Mouse (Mus musculus) neural tube, embryonic 13.5 days (tissue): ENCODE data around the gene Dnase1l2. TPM values are rescaled to one million over a fixed set of nuclear protein-coding genes. Genes with fewer than 3 reads are reported as not detected.
"Not testable (repeated sequence)": the region's sequence is repeated elsewhere in the genome, so short reads cannot be mapped to it uniquely, and the experiment has no call there.

Experiments
- ATAC-seq: fragments of 200-750 bp; cut with Nextera tagmentation; 2 replicates; pipeline ENCODE4 v1.8.0; 2017; ENCODE audit warnings: low read depth, mild to moderate bottlenecking, moderate TSS enrichment, moderate library complexity
- H3K27ac ChIP-seq: fragments of 300-500 bp; sonication (generic); replicated peaks from 2 replicates; pipeline ENCODE4 v1.5.1; 2015; ENCODE audit warnings: moderate library complexity, mild to moderate bottlenecking, inconsistent platforms
- H3K27me3 ChIP-seq: fragments of 300-500 bp; sonication (generic); 2 replicates; pipeline ENCODE4 v1.6.1; 2015; ENCODE audit warnings: mild to moderate bottlenecking, inconsistent platforms
- H3K36me3 ChIP-seq: fragments of 300-500 bp; sonication (generic); 2 replicates; pipeline ENCODE4 v1.6.1; 2015; ENCODE audit warnings: mild to moderate bottlenecking, inconsistent platforms
- H3K4me1 ChIP-seq: fragments of 300-500 bp; sonication (generic); replicated peaks from 2 replicates; pipeline ENCODE4 v1.6.1; 2015; ENCODE audit warnings: inconsistent platforms
- H3K4me2 ChIP-seq: fragments of 300-500 bp; sonication (generic); 2 replicates; pipeline ENCODE4 v1.6.1; 2015; ENCODE audit warnings: inconsistent platforms, mild to moderate bottlenecking, moderate library complexity
- H3K4me3 ChIP-seq: fragments of 300-500 bp; sonication (generic); 2 replicates; pipeline ENCODE4 v1.5.1; 2015; ENCODE audit warnings: mild to moderate bottlenecking, inconsistent platforms
- H3K9ac ChIP-seq: fragments of 300-500 bp; sonication (generic); 2 replicates; pipeline ENCODE4 v1.6.1; 2015; ENCODE audit warnings: moderate library complexity, mild to moderate bottlenecking, inconsistent platforms
- H3K9me3 ChIP-seq: fragments of 300-500 bp; sonication (generic); 2 replicates; pipeline ENCODE4 v1.6.1; 2016; ENCODE audit warnings: inconsistent platforms
- WGBS: fragments of 180-500 bp; shearing (Covaris S2); methylation state at CpG from one replicate; pipeline ENCODE4 v1.1.7; 2015; 5-methylcytosine and 5-hydroxymethylcytosine counted together
- polyA plus RNA-seq: library from polyadenylated mRNA; unstranded; fragments of >200 nt; fragmentation: Nextera tagmentation; extraction: Ambion mirVana; gene quantifications from 2 replicates; pipeline ENCODE4 v1.2.1, GENCODE M21; 2015

The Dnase1l2 gene
- polyA plus RNA-seq, 1 experiment from 2014 or later = 5.5 TPM

DNA sequence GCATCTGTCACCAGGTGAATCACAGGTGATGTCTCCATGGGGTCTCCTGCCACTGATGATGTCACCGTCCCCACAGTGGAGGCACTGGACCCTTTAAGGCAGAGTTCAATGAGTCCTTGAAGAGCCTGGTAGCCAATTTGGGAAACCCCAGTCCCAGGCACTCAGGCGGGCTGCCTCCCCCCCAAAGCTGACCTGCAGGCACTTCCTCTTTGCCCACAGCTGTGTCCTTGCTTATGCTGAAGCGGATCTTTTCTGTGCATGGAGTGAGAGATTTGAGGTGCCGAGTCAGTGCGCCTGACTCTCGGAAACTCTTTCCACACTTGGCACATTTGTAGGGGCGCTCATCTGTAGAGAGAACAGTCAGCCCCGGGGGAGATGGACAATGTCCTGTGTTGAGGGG, 3.7 kb upstream of the Dnase1l2 start:
- no peaks in the 10 kb centered on the region for H3K9me3 ChIP-seq
- H3K4me2 ChIP-seq = no peak overlapping the region
- H3K9ac ChIP-seq = no peak overlapping the region
- 92% methylated on average over 8 of the region's 8 CpGs for WGBS
- ATAC-seq = no peak
- no peak overlapping the region for H3K4me3 ChIP-seq
- H3K36me3 ChIP-seq = peaks cover 97% of the 10 kb centered on the region
- H3K27ac ChIP-seq = no peak overlapping the region
- H3K4me1 ChIP-seq = 0 out of 2 replicates have a peak, but pooled peaks cover 6% of the 10 kb centered on the region
- H3K27me3 ChIP-seq = no peaks in the 10 kb centered on the region

DNA sequence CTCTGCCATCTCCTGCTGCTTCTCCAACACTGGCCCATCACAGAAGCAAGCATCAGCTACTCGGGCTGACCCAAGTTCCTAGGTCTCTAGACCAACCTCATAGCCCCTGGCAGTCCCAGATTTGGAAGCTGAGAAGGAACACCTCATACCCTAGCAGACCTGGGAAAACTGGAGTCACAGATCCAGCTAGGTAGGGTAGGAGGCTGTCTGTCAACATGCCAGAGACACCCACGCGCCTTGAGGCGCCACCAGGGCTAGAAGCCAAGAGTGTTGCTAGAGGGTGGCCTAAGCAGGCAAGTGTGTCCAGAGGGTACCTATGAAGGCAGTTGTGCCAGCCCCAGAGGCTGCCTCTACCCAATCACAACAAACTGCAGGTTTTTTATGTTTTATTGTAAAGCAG, 504 bp upstream of the Dnase1l2 start:
- H3K4me1 ChIP-seq = no peaks in the 10 kb centered on the region
- WGBS = 92% methylated on average over 4 of the region's 4 CpGs
- H3K27me3 ChIP-seq = no peaks in the 10 kb centered on the region
- no peaks in the 10 kb centered on the region for H3K9me3 ChIP-seq
- H3K4me3 ChIP-seq = no peak overlapping the region
- H3K27ac ChIP-seq = no peak overlapping the region
- no peak overlapping the region for H3K9ac ChIP-seq
- no peak for ATAC-seq
- peaks cover 99% of the 10 kb centered on the region for H3K36me3 ChIP-seq
- no peak overlapping the region for H3K4me2 ChIP-seq

DNA sequence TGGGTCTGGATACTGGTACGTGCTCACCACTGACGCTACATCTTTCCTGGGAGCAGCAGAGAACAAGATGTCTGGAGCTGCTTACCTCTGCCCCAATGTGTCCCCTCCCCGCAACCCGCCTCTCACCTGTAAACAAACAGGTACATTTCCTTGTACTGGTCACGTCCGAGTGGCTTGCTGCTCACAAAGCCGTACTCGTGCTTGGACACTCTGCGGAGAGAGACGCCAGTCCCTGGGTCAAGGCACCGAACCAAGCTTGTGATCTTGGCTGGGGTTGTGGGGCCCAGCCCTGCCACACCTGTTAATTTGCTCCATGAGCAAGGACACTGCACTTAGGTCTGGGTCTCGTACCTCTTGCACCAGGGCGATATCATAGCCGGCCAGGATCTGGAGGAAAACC, 798 bp downstream of the Dnase1l2 start:
- no peak for ATAC-seq
- no peak overlapping the region for H3K27ac ChIP-seq
- H3K4me3 ChIP-seq = no peak overlapping the region
- H3K4me1 ChIP-seq = no peaks in the 10 kb centered on the region
- H3K4me2 ChIP-seq = no peak overlapping the region
- no peaks in the 10 kb centered on the region for H3K9me3 ChIP-seq
- no peak overlapping the region for H3K9ac ChIP-seq
- WGBS = 91% methylated on average over 14 of the region's 14 CpGs
- H3K27me3 ChIP-seq = no peaks in the 10 kb centered on the region
- peaks cover 98% of the 10 kb centered on the region for H3K36me3 ChIP-seq

DNA sequence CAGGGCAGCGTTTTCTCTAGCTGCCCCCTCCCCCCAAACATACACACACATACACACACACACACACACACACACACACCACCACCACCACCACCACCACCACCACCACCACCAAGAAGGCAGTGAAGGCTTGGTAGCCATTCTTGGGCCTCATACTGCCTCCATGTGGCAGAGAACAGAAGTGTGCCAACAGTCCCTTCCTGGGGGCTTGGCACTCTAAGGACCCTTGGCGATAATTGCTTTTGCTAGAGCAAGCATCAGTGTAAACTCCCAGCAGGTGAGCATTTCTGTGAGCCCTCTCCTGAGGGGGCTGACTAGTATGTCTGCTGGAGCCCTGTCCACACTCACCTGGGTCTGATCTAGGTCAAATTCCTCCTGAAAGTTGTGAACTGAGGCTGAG, 1.8 kb downstream of the Dnase1l2 start:
- H3K4me2 ChIP-seq = no peak overlapping the region
- ATAC-seq = no peak
- H3K27ac ChIP-seq = no peak overlapping the region
- no peaks in the 10 kb centered on the region for H3K27me3 ChIP-seq
- H3K36me3 ChIP-seq = peaks cover 94% of the 10 kb centered on the region
- WGBS = 59% methylated on average over 2 of the region's 2 CpGs
- no peaks in the 10 kb centered on the region for H3K4me1 ChIP-seq
- H3K9ac ChIP-seq = no peak overlapping the region
- H3K4me3 ChIP-seq = no peak overlapping the region
- no peaks in the 10 kb centered on the region for H3K9me3 ChIP-seq

DNA sequence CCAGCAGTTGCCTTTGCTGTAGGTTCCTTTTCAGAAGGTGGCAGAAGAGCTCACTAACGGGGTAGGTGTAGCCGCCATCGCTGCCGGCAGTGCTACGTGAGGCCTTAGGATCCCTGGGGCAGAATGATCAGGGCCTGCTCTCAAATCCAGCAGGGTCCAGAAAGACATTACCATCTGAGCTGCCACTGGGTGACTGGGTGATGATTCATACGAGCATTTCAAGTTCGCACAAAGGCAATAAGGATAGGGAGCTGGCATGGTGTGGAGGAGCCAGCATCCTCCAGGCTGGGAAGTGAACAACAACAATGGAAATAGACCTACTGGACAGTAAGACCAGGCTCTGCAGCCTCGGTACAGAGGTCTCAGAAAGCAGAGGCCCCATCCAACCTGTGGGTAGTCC, 2.5 kb downstream of the Dnase1l2 start:
- whole genome bisulfite sequencing = 92% methylated on average over 8 of the region's 8 CpGs
- Histone ChIP-seq H3K36me3 (peaks cover 94% of the 10 kb centered on the region), H3K4me1 (no peaks in the 10 kb centered on the region), H3K9ac (no peak overlapping the region), H3K4me2 (no peak overlapping the region), H3K9me3 (no peaks in the 10 kb centered on the region), H3K4me3 (no peak overlapping the region), H3K27ac (no peak overlapping the region), H3K27me3 (no peaks in the 10 kb centered on the region)
- no peak for ATAC-seq

DNA sequence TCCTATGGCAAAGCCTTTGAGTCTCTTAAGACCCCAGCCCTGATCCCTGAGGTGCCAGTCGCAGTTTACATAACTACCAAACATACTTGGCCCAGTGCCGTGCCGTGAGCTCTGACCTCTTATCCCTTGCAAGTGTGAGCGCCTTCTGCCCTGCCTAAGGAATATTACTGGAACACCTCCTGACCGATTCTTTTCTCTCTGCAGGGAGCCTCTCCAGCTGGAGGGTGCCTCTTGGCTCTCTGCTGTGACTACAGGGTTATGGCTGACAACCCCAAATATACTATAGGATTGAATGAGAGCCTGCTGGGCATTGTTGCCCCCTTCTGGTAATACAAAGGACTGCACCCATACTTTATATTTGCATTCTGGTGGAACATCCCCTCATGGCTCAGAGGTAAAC, 5.9 kb downstream of the Dnase1l2 start:
- H3K4me1 ChIP-seq = no peaks in the 10 kb centered on the region
- H3K4me3 ChIP-seq = no peak overlapping the region
- H3K9me3 ChIP-seq = no peaks in the 10 kb centered on the region
- H3K4me2 ChIP-seq = no peak overlapping the region
- no peaks in the 10 kb centered on the region for H3K27me3 ChIP-seq
- no peak; the same call in 1 of the 2 replicates for ATAC-seq
- no peak overlapping the region for H3K27ac ChIP-seq
- peaks cover 74% of the 10 kb centered on the region for H3K36me3 ChIP-seq
- 69% methylated on average over 5 of the region's 5 CpGs for WGBS
- no peak overlapping the region for H3K9ac ChIP-seq

DNA sequence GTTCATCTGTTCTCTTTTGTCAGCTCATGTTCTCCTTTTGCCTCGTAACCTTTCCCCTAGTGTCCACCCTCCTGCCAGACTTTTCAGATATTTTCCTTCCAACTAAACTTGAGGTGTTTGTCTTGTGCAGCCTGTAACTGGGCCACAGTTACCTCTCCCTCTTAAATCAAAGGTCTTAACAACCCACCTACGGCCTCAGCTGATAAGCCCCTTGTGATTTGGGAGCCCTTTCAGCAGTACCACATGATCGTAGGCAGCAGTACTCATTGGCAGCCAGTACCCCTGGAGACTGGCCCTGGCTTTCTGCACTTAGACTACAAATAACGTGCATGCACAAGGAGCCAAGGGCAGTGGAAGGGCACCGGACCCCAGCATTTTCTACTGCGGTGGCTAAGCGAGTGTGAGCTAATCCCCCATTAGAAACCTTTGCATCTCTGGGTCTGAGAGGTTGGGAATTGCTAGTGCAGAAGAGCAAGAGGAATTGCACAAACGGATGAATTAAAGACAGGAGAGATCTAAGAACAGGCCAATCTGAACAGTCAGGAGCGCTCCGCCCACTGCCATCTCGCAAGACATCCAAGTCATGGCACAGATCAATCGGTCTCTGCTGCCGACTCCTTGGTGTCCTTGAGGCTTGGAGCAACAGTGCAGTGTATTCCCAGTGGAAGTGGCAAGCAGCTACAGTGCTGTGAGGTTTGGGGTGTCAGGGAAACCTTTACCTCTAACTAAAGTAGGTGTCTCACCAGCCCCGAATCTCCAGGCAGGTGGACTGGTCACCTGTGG, 13.5 kb downstream of the Dnase1l2 start:
- peaks cover 22% of the 10 kb centered on the region for H3K36me3 ChIP-seq
- no peak overlapping the region for H3K27ac ChIP-seq
- H3K9me3 ChIP-seq = no peaks in the 10 kb centered on the region
- WGBS = 78% methylated on average over 14 of the region's 14 CpGs
- H3K9ac ChIP-seq = no peak overlapping the region
- peaks cover 29% of the 10 kb centered on the region for H3K4me1 ChIP-seq
- ATAC-seq = no peak
- no peak overlapping the region for H3K4me3 ChIP-seq
- H3K4me2 ChIP-seq = no peak overlapping the region
- H3K27me3 ChIP-seq = no peaks in the 10 kb centered on the region

DNA sequence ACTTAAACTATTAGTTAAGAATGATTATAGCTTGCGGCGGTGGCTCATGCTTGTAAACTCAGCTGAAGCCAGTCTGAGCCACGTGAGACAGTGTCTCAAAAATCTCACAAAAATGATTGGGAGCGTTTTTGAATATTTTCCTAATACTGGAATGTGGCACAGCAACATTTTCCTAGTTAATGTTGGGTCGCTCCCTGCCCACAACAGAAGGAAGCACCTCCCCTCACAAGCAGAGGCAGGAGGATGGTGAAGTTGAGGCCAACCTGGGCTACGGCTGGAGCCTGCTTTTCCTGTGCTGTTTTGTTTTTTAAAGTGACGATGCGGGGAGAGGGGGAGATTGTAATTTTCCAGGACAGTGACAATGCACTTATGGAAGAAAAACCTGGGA, 15.7 kb downstream of the Dnase1l2 start:
- Histone ChIP-seq H3K4me1 (peaks cover 29% of the 10 kb centered on the region), H3K27ac (peak overlapping the region; percentile 97), H3K27me3 (no peaks in the 10 kb centered on the region), H3K9ac (peak overlapping the region; percentile 81), H3K9me3 (no peaks in the 10 kb centered on the region), H3K4me2 (peak overlapping the region; percentile 56), H3K36me3 (peaks cover 31% of the 10 kb centered on the region), H3K4me3 (peak overlapping the region; percentile 65)
- WGBS = 4% methylated on average over 8 of the region's 8 CpGs
- ATAC-seq = no peak

DNA sequence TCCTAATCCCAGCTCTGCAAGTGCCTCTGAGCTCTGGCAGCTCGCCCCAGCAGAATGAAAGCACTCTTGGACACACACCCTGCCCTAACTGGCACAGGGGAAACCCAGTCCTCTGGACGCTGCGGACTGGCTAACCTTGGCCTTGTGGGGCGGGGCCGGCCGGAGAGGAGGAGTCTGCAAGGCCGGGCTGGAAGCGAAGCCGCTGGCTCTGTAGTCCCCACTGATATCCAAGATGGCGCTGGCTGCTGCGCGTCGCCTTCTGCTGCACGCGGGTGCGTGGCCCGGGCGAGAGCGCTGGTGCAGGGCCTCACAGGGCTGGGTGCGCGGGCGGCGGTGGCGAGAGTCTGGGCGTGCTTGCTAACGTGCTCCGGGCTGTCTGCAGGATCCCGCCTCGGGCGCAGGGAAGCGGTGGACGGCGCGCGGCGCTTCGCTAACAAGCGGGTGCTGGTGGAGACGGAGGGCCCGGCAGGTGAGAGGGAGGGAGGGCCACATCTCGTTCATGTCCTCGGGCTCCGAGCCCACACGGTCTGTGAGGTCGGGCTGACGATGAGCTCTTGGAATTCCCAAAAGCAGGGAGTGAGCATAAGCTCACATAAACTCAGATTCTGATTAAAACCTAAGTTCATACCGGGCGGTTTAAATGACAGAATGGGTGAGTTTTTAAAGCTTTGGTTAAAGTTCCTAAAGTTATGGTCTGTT, 16.3 kb downstream of the Dnase1l2 start, which contains the start of gene Eci1:
TSS of gene Eci1 (plus strand) at position 171 of the 699 bp plus-strand sequence.
- peak within 1 kb of the TSS; percentile 65 for H3K4me3 ChIP-seq

DNA sequence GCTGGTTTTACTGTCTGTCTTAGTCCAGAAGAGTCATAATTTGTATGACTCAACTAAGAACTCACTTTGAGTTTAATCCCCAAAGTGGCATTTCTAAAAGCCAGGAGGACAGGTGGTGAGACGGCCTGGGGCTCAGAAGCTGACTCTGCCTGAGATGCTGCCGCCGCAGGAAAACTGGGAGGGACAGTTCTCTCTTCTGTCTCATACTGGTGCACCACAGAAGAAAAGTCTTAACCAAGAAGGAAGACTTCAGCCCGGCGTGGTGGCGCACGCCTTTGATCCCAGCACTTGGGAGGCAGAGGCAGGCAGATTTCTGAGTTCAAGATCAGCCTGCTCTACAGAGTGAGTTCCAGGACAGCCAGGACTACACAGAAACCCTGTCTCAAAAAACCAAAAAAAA, 17.0 kb downstream of the Dnase1l2 start:
- H3K4me1 ChIP-seq = peaks cover 29% of the 10 kb centered on the region
- 0 out of 2 replicates have a peak overlapping the region, but pooled peaks have one; percentile 81 for H3K9ac ChIP-seq
- no peak for ATAC-seq
- 86% methylated on average over 7 of the region's 7 CpGs for WGBS
- peaks cover 44% of the 10 kb centered on the region for H3K36me3 ChIP-seq
- peak overlapping the region; percentile 65 for H3K4me3 ChIP-seq
- H3K4me2 ChIP-seq = peak overlapping the region; percentile 56
- no peaks in the 10 kb centered on the region for H3K27me3 ChIP-seq
- H3K27ac ChIP-seq = peak overlapping the region; percentile 97
- no peaks in the 10 kb centered on the region for H3K9me3 ChIP-seq

More for the DNA sequence above, 16.3 kb downstream of the Dnase1l2 start, which contains the start of gene Eci1:
- peaks cover 37% of the 10 kb centered on the region for H3K36me3 ChIP-seq
- peaks cover 29% of the 10 kb centered on the region for H3K4me1 ChIP-seq
- H3K4me2 ChIP-seq = peak within 1 kb of the TSS; percentile 56
- peak within 1 kb of the TSS; percentile 81 for H3K9ac ChIP-seq
- peak within 1 kb of the TSS; percentile 97 for H3K27ac ChIP-seq
- no peaks in the 10 kb centered on the region for H3K9me3 ChIP-seq
- 0% methylated on average over 48 of the region's 48 CpGs for WGBS
- no peaks in the 10 kb centered on the region for H3K27me3 ChIP-seq
- ATAC-seq = peak; percentile 97

DNA sequence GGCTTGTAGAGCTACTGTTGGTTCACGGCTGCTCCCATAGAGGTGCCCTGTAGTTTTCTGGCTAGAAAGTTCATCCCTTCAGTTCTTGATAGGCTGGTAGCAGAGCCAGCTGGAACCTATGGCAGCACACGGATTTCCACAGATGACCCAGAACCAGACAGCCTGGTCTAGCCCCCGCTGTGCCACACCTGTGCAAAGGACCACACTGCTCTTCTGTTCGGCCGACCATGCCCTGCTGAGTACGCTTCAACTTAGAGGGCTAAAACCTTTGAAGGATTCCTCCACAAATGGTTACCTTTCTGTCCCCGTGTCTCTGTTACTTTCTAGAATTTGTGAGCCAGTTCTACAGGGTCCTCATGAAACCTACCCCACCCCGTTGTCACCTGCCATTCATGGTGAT, 17.6 kb downstream of the Dnase1l2 start:
- peaks cover 50% of the 10 kb centered on the region for H3K36me3 ChIP-seq
- peaks cover 29% of the 10 kb centered on the region for H3K4me1 ChIP-seq
- H3K27me3 ChIP-seq, H3K9me3 ChIP-seq, H3K27ac ChIP-seq, H3K9ac ChIP-seq, H3K4me3 ChIP-seq, ATAC-seq, H3K4me2 ChIP-seq: not testable (repeated sequence)
- WGBS = 95% methylated on average over 6 of the region's 8 CpGs

DNA sequence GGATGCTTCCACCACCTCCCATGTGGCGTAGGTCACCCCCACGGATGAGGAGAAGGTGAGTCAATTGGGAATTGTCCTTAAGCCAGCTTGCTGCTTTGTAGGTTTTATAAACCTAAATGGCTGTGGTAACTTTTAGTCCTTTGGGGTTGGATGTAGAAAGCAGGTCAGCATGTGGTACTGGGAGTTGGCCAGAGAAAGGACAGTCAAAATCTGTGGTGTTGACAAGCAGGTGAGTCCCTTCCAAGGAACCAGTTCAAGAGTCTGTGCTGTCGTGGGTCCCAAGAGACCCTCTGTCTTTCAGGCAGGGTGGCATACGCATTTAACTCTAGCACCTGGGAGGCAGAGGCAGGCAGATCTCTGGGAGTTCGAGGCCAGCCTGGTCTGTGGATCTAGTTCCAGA, 18.4 kb downstream of the Dnase1l2 start:
- H3K9me3 ChIP-seq = no peaks in the 10 kb centered on the region
- no peak overlapping the region for H3K4me2 ChIP-seq
- H3K27ac ChIP-seq = no peak overlapping the region
- no peaks in the 10 kb centered on the region for H3K27me3 ChIP-seq
- H3K4me3 ChIP-seq = no peak overlapping the region
- H3K36me3 ChIP-seq = peaks cover 58% of the 10 kb centered on the region
- no peak overlapping the region for H3K9ac ChIP-seq
- no peak for ATAC-seq
- peaks cover 25% of the 10 kb centered on the region for H3K4me1 ChIP-seq
- WGBS = 90% methylated on average over 5 of the region's 5 CpGs
